Mouse (Mus musculus) midbrain, postnatal 0 days (tissue): ENCODE results near the gene Tmem60. TPM values are rescaled to one million over a fixed set of nuclear protein-coding genes. Genes with fewer than 3 reads are reported as not detected.

Experiments
- ATAC-seq: fragments of 200-750 bp; cut with Nextera tagmentation; 2 replicates; pipeline ENCODE4 v1.8.0; 2017; ENCODE audit warnings: moderate number of reproducible peaks, mild to moderate bottlenecking, moderate TSS enrichment, moderate library complexity; ENCODE audit not compliant: low FRiP score
- DNase-seq: peaks from one replicate; pipeline ENCODE4 v3.0.0-alpha.2; 2015; ENCODE audit warnings: low spot score
- H3K27ac ChIP-seq: fragments of 300-500 bp; sonication (generic); 2 replicates; pipeline ENCODE4 v1.5.1; 2014; ENCODE audit warnings: low read depth, mild to moderate bottlenecking, low read length, mixed read lengths
- H3K27me3 ChIP-seq: fragments of 300-500 bp; sonication (generic); 2 replicates; pipeline ENCODE4 v1.6.1; 2014; ENCODE audit warnings: low read length, control low read depth, mixed read lengths; ENCODE audit not compliant: insufficient read depth
- H3K36me3 ChIP-seq: fragments of 300-500 bp; sonication (generic); 2 replicates; pipeline ENCODE4 v1.6.1; 2014; ENCODE audit warnings: low read length, control low read depth, mixed read lengths; ENCODE audit not compliant: insufficient read depth
- H3K4me1 ChIP-seq: fragments of 300-500 bp; sonication (generic); 2 replicates; pipeline ENCODE4 v1.6.1; 2014; ENCODE audit warnings: mild to moderate bottlenecking, control low read depth, antibody characterized with exemption, low read length, mixed read lengths; ENCODE audit not compliant: insufficient read depth
- H3K4me2 ChIP-seq: fragments of 300-500 bp; sonication (generic); 2 replicates; pipeline ENCODE4 v1.6.1; 2014; ENCODE audit warnings: low read depth, mild to moderate bottlenecking, low read length, mixed read lengths; ENCODE audit not compliant: poor library complexity, severe bottlenecking
- H3K4me3 ChIP-seq: fragments of 300-500 bp; sonication (generic); 2 replicates; pipeline ENCODE4 v1.5.1; 2014; ENCODE audit warnings: low read depth, mild to moderate bottlenecking, low read length, moderate library complexity
- H3K9ac ChIP-seq: fragments of 300-500 bp; sonication (generic); replicated peaks from 2 replicates; pipeline ENCODE4 v1.6.1; 2014; ENCODE audit warnings: mild to moderate bottlenecking, low read length, moderate library complexity, mixed read lengths; ENCODE audit not compliant: poor library complexity, severe bottlenecking
- H3K9me3 ChIP-seq: fragments of 300-500 bp; sonication (generic); 2 replicates; pipeline ENCODE4 v1.6.1; 2016; ENCODE audit warnings: low read length, control low read depth
- CTCF ChIP-seq: IDR thresholded peaks from 2 replicates; pipeline ENCODE4 v1.5.1; 2016; ENCODE audit warnings: antibody characterized with exemption, mild to moderate bottlenecking
- WGBS: fragments of 180-500 bp; shearing (Covaris S2); extraction: QIAGEN DNeasy Blood & Tissue Kit; methylation state at CpG from one replicate; pipeline ENCODE4 v1.1.7; 2014; 5-methylcytosine and 5-hydroxymethylcytosine counted together
- polyA plus RNA-seq: library from polyadenylated mRNA; unstranded; fragments of >200 nt; fragmentation: Nextera tagmentation; extraction: Ambion mirVana; gene quantifications from 2 replicates; pipeline ENCODE4 v1.2.1, GENCODE M21; 2015
- total RNA-seq: library from RNA; depleted of rRNA; stranded (reverse); fragments of >200 nt; gene quantifications from 2 replicates; pipeline ENCODE4 v1.2.3, GENCODE M21; 2014; rRNA removed

The Tmem60 gene
- total and polyA plus RNA-seq, 2 experiments from 2014 or later = 14.1 to 70.7 TPM

DNA sequence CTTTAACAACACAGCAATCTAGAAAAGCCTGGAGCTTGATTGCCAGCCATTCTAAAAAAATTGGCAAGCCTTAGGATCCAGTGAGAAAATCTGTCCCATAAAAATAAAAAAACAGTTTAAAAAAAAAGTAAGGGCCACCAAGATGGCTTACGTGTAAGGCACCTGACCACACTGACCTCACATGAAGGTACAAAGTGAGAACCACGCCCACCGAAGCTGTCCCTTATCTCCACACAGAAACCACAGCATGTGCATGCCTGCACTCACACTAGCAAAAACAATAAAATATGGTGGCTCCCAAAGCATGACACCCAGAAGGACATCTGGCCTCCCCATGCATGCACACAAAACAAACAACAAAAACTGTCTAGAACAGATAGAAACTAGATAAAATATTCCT lies 49.3 kb downstream of the Tmem60 start:
- Histone ChIP-seq H3K4me1 (no peaks in the 10 kb centered on the region), H3K4me2 (no peak overlapping the region), H3K9me3 (no peaks in the 10 kb centered on the region), H3K27ac (no peak overlapping the region), H3K27me3 (no peaks in the 10 kb centered on the region), H3K36me3 (no peaks in the 10 kb centered on the region), H3K9ac (no peak overlapping the region), H3K4me3 (no peak overlapping the region)
- no peak for TF ChIP-seq CTCF
- WGBS = 95% methylated on average over 3 of the region's 3 CpGs
- ATAC-seq = no peak
- DNase-seq = no peak

DNA sequence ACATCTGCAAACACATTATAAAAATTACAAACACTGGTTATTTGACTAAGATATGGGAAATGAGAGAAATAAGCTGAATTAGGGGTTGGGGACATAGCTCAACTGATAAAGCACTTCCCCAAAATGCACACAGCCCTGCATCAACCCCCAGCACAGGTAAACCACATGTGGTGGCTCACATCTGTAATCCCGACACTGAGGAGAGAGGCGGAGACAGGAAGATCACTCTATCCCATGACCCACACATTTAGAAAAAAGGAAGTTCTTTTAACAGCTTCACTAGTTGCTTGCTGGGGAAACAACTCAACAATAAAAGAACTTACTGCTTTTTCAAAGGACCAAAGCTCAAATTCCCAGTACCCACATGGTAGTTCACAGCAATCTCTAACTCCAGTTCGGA lies 50.6 kb downstream of the Tmem60 start:
- no peak overlapping the region for H3K9ac ChIP-seq
- H3K4me2 ChIP-seq = no peak overlapping the region
- H3K27ac ChIP-seq = no peak overlapping the region
- no peak overlapping the region for H3K4me3 ChIP-seq
- H3K4me1 ChIP-seq = no peaks in the 10 kb centered on the region
- no peak for TF ChIP-seq CTCF
- ATAC-seq = no peak
- H3K9me3 ChIP-seq = no peaks in the 10 kb centered on the region
- 91% methylated on average over 3 of the region's 3 CpGs for WGBS
- H3K36me3 ChIP-seq = no peaks in the 10 kb centered on the region
- H3K27me3 ChIP-seq = no peaks in the 10 kb centered on the region
- DNase-seq = no peak

DNA sequence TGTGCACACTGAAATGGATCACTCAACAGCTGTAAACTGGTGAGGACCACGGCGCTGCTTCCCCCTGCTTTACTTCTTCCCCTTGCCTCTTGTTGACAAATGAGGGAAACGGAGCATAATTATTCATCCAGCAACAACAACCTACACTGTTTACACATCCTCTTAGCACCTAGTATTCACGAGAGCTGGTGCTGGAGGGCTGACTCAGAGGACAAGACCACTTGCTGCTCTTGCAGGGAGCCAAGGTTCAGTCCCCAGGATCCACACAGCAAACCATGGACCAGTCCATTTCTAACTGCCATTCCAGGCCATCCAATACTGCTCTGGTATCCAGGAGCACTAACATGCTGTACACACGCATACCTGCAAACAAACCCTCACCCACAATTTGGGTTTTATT lies 53.9 kb downstream of the Tmem60 start:
- Histone ChIP-seq H3K27me3 (no peaks in the 10 kb centered on the region), H3K9ac (no peak overlapping the region), H3K36me3 (no peaks in the 10 kb centered on the region), H3K4me1 (no peaks in the 10 kb centered on the region), H3K27ac (no peak overlapping the region), H3K4me3 (no peak overlapping the region), H3K9me3 (no peaks in the 10 kb centered on the region), H3K4me2 (no peak overlapping the region)
- no peak for DNase-seq
- TF ChIP-seq CTCF = no peak
- 82% methylated on average over 5 of the region's 5 CpGs for WGBS
- no peak for ATAC-seq

Other genes starting within 250 kb of the Tmem60 start
- gene Phtf2, start 67 bp upstream of the Tmem60 start, total RNA-seq = 20.2 and 42.6 TPM in 2 replicates
- gene Phtf2, start 67 bp upstream of the Tmem60 start, polyA plus RNA-seq = 20.4 and 21.3 TPM in 2 replicates
- 5.2 and 7.3 TPM in 2 replicates for gene Rsbn1l, start 74.2 kb downstream of the Tmem60 start, total RNA-seq
- gene Rsbn1l, start 74.2 kb downstream of the Tmem60 start, polyA plus RNA-seq = 2.7 and 3.8 TPM in 2 replicates
- 28.2 and 33.1 TPM in 2 replicates for gene Ptpn12, start 173.7 kb downstream of the Tmem60 start, total RNA-seq
- gene Ptpn12, start 173.7 kb downstream of the Tmem60 start, polyA plus RNA-seq = 9.2 and 10.8 TPM in 2 replicates